Mouse (Mus musculus) embryonic fibroblast, embryonic 13.5 days (primary cell): ENCODE data around the gene Igsf21.

Experiments
- CTCF ChIP-seq: IDR thresholded peaks from 2 replicates; pipeline ENCODE4 v1.5.1; 2011; ENCODE audit warnings: mild to moderate bottlenecking, control low read depth, low read length, moderate library complexity, borderline replicate concordance; ENCODE audit not compliant: insufficient read depth
- POLR2A ChIP-seq: IDR thresholded peaks from 2 replicates; pipeline ENCODE4 v1.6.1; 2011; ENCODE audit warnings: low read depth, mild to moderate bottlenecking, control low read depth, low read length, moderate library complexity

DNA sequence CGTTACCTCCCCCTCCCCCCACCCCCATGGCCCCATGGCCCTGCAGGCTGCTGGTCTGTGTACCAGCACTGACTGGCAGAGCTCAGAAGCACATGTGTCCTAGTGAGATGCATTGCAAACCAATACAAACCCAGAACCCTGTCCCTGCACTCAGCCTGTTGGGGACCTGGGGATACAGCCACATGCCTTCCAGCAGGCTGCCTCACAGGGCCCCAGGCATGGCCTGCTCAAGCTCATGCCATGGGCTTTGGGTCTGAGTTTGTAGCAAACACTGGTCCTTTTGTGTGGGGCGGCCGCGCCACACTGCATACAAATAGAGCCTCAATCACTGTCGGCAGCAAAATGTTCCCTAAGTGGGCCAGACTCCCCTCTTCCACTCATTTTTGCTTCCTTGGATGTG, 28.2 kb downstream of the Igsf21 start:
- TF ChIP-seq POLR2A: no peak
- TF ChIP-seq CTCF: no peak
